Mouse (Mus musculus) MEL-GATA-1-ER (cell line): ENCODE results near the gene Rims3.

Experiments
- DNase-seq: peaks from one replicate; pipeline ENCODE4 v3.0.0-alpha.2; 2012; ENCODE audit warnings: low read depth; ENCODE audit errors: extremely low read depth

The Rims3 gene

GRCm38 (mm10) chr4:120854588-120855319, at the start of gene Rims3:
Gene Rims3, plus strand, starts transcription at chr4:120854816.
- no peak for DNase-seq

- DNase-seq: no peak
Measured at GRCm38 (mm10) chr4:120805816-120806215, 48.8 kb upstream of the Rims3 start.

GRCm38 (mm10) chr4:120813762-120814161, 40.9 kb upstream of the Rims3 start:
- DNase-seq: no peak

- DNase-seq: no peak
Measured at GRCm38 (mm10) chr4:120814171-120814570, 40.4 kb upstream of the Rims3 start.

GRCm38 (mm10) chr4:120815163-120815562, 39.5 kb upstream of the Rims3 start:
- no peak for DNase-seq

GRCm38 (mm10) chr4:120815622-120816334, 38.8 kb upstream of the Rims3 start:
- peak; percentile 55 for DNase-seq

- DNase-seq: no peak
Measured at GRCm38 (mm10) chr4:120817002-120817774, 37.4 kb upstream of the Rims3 start.

GRCm38 (mm10) chr4:120817951-120818350, 36.7 kb upstream of the Rims3 start:
- no peak for DNase-seq

- DNase-seq: no peak
Measured at GRCm38 (mm10) chr4:120819296-120819695, 35.3 kb upstream of the Rims3 start.

- DNase-seq: no peak
Measured at GRCm38 (mm10) chr4:120819871-120820270, 34.7 kb upstream of the Rims3 start.

GRCm38 (mm10) chr4:120822191-120822911, 32.3 kb upstream of the Rims3 start:
- no peak for DNase-seq

GRCm38 (mm10) chr4:120825100-120825553, 29.5 kb upstream of the Rims3 start:
- DNase-seq: peak; percentile 59

GRCm38 (mm10) chr4:120825577-120826326, 28.9 kb upstream of the Rims3 start:
- DNase-seq: peak; percentile 94

GRCm38 (mm10) chr4:120826418-120826817, 28.2 kb upstream of the Rims3 start:
- DNase-seq: no peak

GRCm38 (mm10) chr4:120830767-120831166, 23.8 kb upstream of the Rims3 start:
- no peak for DNase-seq

- no peak for DNase-seq
Measured at GRCm38 (mm10) chr4:120831472-120831871, 23.1 kb upstream of the Rims3 start, which contains the start of gene Nfyc. Gene Nfyc, minus strand, starts transcription at chr4:120831572.

- no peak for DNase-seq
Measured at GRCm38 (mm10) chr4:120841342-120841741, 13.3 kb upstream of the Rims3 start.

- peak; percentile 36 for DNase-seq
Measured at GRCm38 (mm10) chr4:120844423-120845082, 10.1 kb upstream of the Rims3 start.

- peak; percentile 54 for DNase-seq
Measured at GRCm38 (mm10) chr4:120845098-120845497, 9.5 kb upstream of the Rims3 start.

- no peak for DNase-seq
Measured at GRCm38 (mm10) chr4:120848909-120849308, 5.7 kb upstream of the Rims3 start.
